Mouse (Mus musculus): ENCODE measurements around the gene Olfr1480. TPM values are rescaled to one million over a fixed set of nuclear protein-coding genes. Genes with fewer than 3 reads are reported as not detected.

Olfr1480 gene
- not detected in 2 replicates for polyA plus RNA-seq (2012; rRNA removed)

DNA sequence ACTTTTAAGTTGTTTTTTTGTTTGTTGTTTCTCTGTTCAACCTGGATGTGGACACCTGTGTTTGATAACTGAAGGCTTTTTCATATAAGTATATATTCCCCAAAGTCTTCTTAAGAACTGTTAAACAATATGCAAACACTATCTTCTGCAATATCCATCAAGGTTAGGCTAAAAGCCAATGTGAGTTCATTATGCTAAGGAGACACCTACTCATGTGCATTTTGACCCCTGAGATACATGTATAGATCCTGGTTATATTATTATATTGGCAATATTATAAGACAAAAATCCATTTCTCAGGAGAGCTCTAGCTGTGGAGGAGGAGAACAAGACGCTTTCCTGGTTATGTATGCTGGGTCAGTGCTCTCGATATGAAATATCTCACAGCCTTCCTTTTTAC lies at the start of gene Olfr1480:
Gene Olfr1480 (plus strand): TSS at position 301 of the 400 bp plus-strand sequence.
- TF ChIP-seq POLR2A (IDR thresholded peaks at IDR 0.05; ENCODE audit: borderline replicate concordance, extremely low read depth, insufficient read depth, insufficient read length, poor library complexity, severe bottlenecking) (no peak), CTCF (IDR thresholded peaks at IDR 0.05; ENCODE audit: borderline replicate concordance, extremely low read depth, insufficient read depth, insufficient read length) (no peak)
- DNase-seq (ENCODE audit: low read depth) = no peak

DNA sequence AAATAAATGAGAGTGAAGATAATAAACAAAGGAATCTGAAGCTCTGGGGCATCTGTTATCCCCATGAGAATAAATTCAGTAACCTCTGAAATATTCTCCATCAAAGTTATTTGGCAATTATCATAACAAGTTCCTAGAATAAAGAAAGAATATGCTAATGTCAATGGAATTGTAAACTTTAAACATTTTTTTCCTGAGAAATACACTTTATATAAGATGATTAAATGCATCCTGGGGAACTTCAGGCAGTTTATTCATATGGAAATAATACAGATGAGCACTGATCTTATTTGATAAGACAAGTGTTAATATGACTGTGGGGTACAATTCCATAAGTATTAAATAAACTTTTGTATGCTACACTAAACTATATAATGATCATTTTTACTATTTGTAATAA lies 47.6 kb upstream of the Olfr1480 start, which contains the start of gene Olfr1475:
Gene Olfr1475 (minus strand): TSS at position 101 of the 400 bp plus-strand sequence.
- TF ChIP-seq POLR2A (IDR thresholded peaks at IDR 0.05; ENCODE audit: borderline replicate concordance, extremely low read depth, insufficient read depth, insufficient read length, poor library complexity, severe bottlenecking) = no peak
- no peak for TF ChIP-seq CTCF (IDR thresholded peaks at IDR 0.05; ENCODE audit: borderline replicate concordance, extremely low read depth, insufficient read depth, insufficient read length)
- DNase-seq (ENCODE audit: low read depth) = no peak

DNA sequence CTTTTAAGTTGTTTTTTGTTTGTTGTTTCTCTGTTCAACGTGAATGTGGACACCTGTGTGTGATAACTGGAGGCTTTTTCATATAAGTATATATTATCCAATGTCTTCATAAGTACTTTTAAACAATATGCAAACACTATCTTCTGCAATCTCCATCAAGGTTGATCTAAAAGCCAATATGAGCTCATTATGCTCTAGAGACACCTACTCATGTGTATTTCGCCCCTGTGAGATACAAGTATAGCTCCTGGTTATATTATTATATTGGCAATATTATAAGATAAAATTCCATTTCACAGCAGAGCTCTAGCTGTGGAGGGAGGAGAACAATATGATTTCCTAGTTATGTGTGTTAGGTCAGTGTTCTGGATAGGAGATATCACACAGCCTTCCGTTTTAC lies 27.5 kb upstream of the Olfr1480 start, which contains the start of gene Olfr1477:
Gene Olfr1477 (plus strand): TSS at position 301 of the 400 bp plus-strand sequence.
- no peak for DNase-seq (ENCODE audit: low read depth)
- no peak for TF ChIP-seq POLR2A (IDR thresholded peaks at IDR 0.05; ENCODE audit: borderline replicate concordance, extremely low read depth, insufficient read depth, insufficient read length, poor library complexity, severe bottlenecking)
- TF ChIP-seq CTCF (IDR thresholded peaks at IDR 0.05; ENCODE audit: borderline replicate concordance, extremely low read depth, insufficient read depth, insufficient read length) = no peak

Other genes starting within 250 kb of the Olfr1480 start
- not detected in 2 replicates for gene Olfr1465, start 212.4 kb upstream of the Olfr1480 start, polyA plus RNA-seq (2012; rRNA removed)
- gene Olfr1466, start 189.1 kb upstream of the Olfr1480 start, polyA plus RNA-seq (2012; rRNA removed) = not detected in 2 replicates
- gene Olfr1467, start 165.7 kb upstream of the Olfr1480 start, polyA plus RNA-seq (2012; rRNA removed) = not detected in 2 replicates
- not detected in 2 replicates for gene Olfr1469, start 120.1 kb upstream of the Olfr1480 start, polyA plus RNA-seq (2012; rRNA removed)
- not detected in 2 replicates for gene Olfr1471, start 84.5 kb upstream of the Olfr1480 start, polyA plus RNA-seq (2012; rRNA removed)
- gene Olfr1472, start 71.8 kb upstream of the Olfr1480 start, polyA plus RNA-seq (2012; rRNA removed) = not detected in 2 replicates
- gene Olfr1474, start 58.3 kb upstream of the Olfr1480 start, polyA plus RNA-seq (2012; rRNA removed) = not detected in 2 replicates
- not detected in 2 replicates for gene Olfr1475, start 47.7 kb upstream of the Olfr1480 start, polyA plus RNA-seq (2012; rRNA removed)
- not detected in 2 replicates for gene Olfr1477, start 27.4 kb upstream of the Olfr1480 start, polyA plus RNA-seq (2012; rRNA removed)
- not detected in 2 replicates for gene Olfr1484, start 55.6 kb downstream of the Olfr1480 start, polyA plus RNA-seq (2012; rRNA removed)
- not detected in 2 replicates for gene Olfr1487, start 89.5 kb downstream of the Olfr1480 start, polyA plus RNA-seq (2012; rRNA removed)
- gene Olfr1489, start 103.7 kb downstream of the Olfr1480 start, polyA plus RNA-seq (2012; rRNA removed) = not detected in 2 replicates
- gene Olfr1490, start 123.2 kb downstream of the Olfr1480 start, polyA plus RNA-seq (2012; rRNA removed) = not detected in 2 replicates
- gene Olfr1491, start 169.4 kb downstream of the Olfr1480 start, polyA plus RNA-seq (2012; rRNA removed) = not detected in 2 replicates
- not detected in 2 replicates for gene Olfr1493-ps1, start 195.4 kb downstream of the Olfr1480 start, polyA plus RNA-seq (2012; rRNA removed)
- gene Olfr1494, start 211.8 kb downstream of the Olfr1480 start, polyA plus RNA-seq (2012; rRNA removed) = not detected in 2 replicates
- not detected in 2 replicates for gene Olfr1495, start 236.7 kb downstream of the Olfr1480 start, polyA plus RNA-seq (2012; rRNA removed)
- not detected in 2 replicates for gene Olfr1496, start 250.0 kb downstream of the Olfr1480 start, polyA plus RNA-seq (2012; rRNA removed)

Measured in brain, embryonic 14.5 days (tissue).